Mouse (Mus musculus): Measurements from ENCODE around the gene Poc1b. TPM values are rescaled to one million over a fixed set of nuclear protein-coding genes. Genes with fewer than 3 reads are reported as not detected.

The Poc1b gene
- polyA plus RNA-seq, 1 experiment from 2014 or later = 10.0 TPM

DNA sequence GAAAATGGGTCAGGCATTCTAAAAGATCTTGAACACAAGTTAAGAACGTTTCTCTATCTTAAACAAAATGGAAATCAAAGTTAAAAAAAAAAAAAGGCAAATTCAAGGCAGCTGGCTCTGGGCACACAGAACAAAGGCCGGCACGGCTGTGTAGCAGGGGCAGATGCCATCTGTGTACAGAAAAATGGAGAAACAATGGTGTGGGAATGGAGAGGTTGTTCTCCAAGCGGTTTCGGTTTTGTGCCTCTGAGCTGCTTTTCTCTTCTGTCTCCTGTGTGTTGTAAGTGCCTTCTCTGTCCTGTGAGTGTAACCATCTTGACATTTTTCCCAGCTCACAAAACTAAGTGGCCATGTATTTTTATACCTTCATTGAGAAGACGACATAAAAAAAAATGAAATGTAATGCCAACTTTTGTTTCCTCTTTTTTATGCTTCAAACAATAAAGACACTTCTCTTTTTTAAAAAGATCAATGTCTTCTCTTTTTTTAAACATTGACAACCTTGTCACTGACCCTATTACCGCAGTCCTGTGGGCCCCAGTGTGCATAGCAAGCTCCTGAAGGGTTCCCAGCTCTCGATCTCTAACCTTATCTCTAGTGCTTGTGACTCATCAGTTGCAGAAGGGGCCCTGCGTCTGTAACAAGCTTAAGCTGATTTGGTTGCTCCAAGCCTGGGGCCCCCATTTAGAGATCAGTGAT, 90.9 kb downstream of the Poc1b start:
- Histone ChIP-seq H3K27ac (replicated peaks) (no peak overlapping the region), H3K9ac (no peak overlapping the region), H3K9me3 (no peaks in the 10 kb centered on the region), H3K36me3 (0 out of 2 replicates have a peak, but pooled peaks cover 9% of the 10 kb centered on the region), H3K27me3 (replicated peaks) (no peaks in the 10 kb centered on the region), H3K4me3 (no peak overlapping the region), H3K4me2 (no peak overlapping the region), H3K4me1 (peaks cover 22% of the 10 kb centered on the region)
- 63% methylated on average over 9 of the region's 9 CpGs for WGBS
- no peak for ATAC-seq (ENCODE audit: extremely low read depth, insufficient number of reproducible peaks, low FRiP score, low TSS enrichment)

GRCm38 (mm10) chr10:99198946-99199345, 92.1 kb downstream of the Poc1b start:
- Histone ChIP-seq H3K4me3 (no peak overlapping the region), H3K36me3 (0 out of 2 replicates have a peak, but pooled peaks cover 9% of the 10 kb centered on the region), H3K9ac (no peak overlapping the region), H3K27ac (replicated peaks) (no peak overlapping the region), H3K27me3 (replicated peaks) (no peaks in the 10 kb centered on the region), H3K9me3 (no peaks in the 10 kb centered on the region), H3K4me1 (peaks cover 27% of the 10 kb centered on the region), H3K4me2 (no peak overlapping the region)
- WGBS = 86% methylated on average over 9 of the region's 9 CpGs
- ATAC-seq (ENCODE audit: extremely low read depth, insufficient number of reproducible peaks, low FRiP score, low TSS enrichment) = no peak

- peaks cover 33% of the 10 kb centered on the region for H3K4me1 ChIP-seq
- 72% methylated on average over 5 of the region's 5 CpGs for WGBS
- H3K9me3 ChIP-seq = no peaks in the 10 kb centered on the region
- no peak for ATAC-seq (ENCODE audit: extremely low read depth, insufficient number of reproducible peaks, low FRiP score, low TSS enrichment)
- H3K36me3 ChIP-seq = 0 out of 2 replicates have a peak, but pooled peaks cover 9% of the 10 kb centered on the region
- H3K27ac ChIP-seq (replicated peaks) = peak overlapping the region; percentile 36
- no peak overlapping the region for H3K4me2 ChIP-seq
- no peaks in the 10 kb centered on the region for H3K27me3 ChIP-seq (replicated peaks)
- no peak overlapping the region for H3K9ac ChIP-seq
- no peak overlapping the region for H3K4me3 ChIP-seq
Measured at GRCm38 (mm10) chr10:99200944-99201343, 94.1 kb downstream of the Poc1b start.

GRCm38 (mm10) chr10:99201786-99202185, 95.0 kb downstream of the Poc1b start:
- Histone ChIP-seq H3K4me2 (0 out of 2 replicates have a peak overlapping the region, but pooled peaks have one; percentile 16), H3K27me3 (replicated peaks) (no peaks in the 10 kb centered on the region), H3K4me3 (no peak overlapping the region), H3K9me3 (no peaks in the 10 kb centered on the region), H3K36me3 (0 out of 2 replicates have a peak, but pooled peaks cover 6% of the 10 kb centered on the region), H3K27ac (replicated peaks) (no peak overlapping the region), H3K9ac (no peak overlapping the region), H3K4me1 (peaks cover 31% of the 10 kb centered on the region)
- ATAC-seq (ENCODE audit: extremely low read depth, insufficient number of reproducible peaks, low FRiP score, low TSS enrichment) = no peak
- WGBS = 13% methylated on average over 1 of the region's 1 CpGs

- Histone ChIP-seq H3K27me3 (replicated peaks) (no peaks in the 10 kb centered on the region), H3K9me3 (no peaks in the 10 kb centered on the region), H3K9ac (no peak overlapping the region), H3K4me3 (no peak overlapping the region), H3K27ac (replicated peaks) (peak overlapping the region; percentile 56), H3K36me3 (0 out of 2 replicates have a peak, but pooled peaks cover 3% of the 10 kb centered on the region), H3K4me2 (peak overlapping the region; percentile 4; the same call in 1 of the 2 replicates), H3K4me1 (peaks cover 31% of the 10 kb centered on the region)
- WGBS = 27% methylated on average over 8 of the region's 8 CpGs
- ATAC-seq (ENCODE audit: extremely low read depth, insufficient number of reproducible peaks, low FRiP score, low TSS enrichment) = no peak
Measured at GRCm38 (mm10) chr10:99202363-99202762, 95.5 kb downstream of the Poc1b start.

DNA sequence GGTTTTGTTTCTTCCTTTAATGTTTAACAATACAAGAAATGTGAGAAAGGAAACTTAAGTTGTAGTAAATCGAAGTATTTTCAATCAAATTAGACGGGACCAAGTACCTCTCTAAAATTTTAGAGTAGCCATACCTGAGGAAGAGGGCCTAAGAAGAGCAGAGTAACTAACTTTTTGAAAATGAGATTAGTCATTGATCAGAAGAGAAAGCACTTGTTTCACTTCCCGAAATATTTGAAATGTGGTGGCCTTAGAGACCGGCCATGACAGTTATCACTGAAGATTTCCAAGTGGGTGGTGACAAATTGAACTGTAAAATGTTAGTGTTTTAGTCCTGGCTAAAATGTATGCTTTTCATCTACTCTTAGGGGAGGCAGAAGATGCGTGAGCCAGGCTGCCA, 96.3 kb downstream of the Poc1b start:
- Histone ChIP-seq H3K36me3 (0 out of 2 replicates have a peak, but pooled peaks cover under 1% of the 10 kb centered on the region), H3K27me3 (replicated peaks) (no peaks in the 10 kb centered on the region), H3K9me3 (no peaks in the 10 kb centered on the region), H3K27ac (replicated peaks) (peak overlapping the region; percentile 81), H3K4me2 (peak overlapping the region; percentile 76), H3K9ac (peak overlapping the region; percentile 78), H3K4me1 (peaks cover 28% of the 10 kb centered on the region), H3K4me3 (peak overlapping the region; percentile 44)
- 32% methylated on average over 5 of the region's 5 CpGs for WGBS
- ATAC-seq (ENCODE audit: extremely low read depth, insufficient number of reproducible peaks, low FRiP score, low TSS enrichment) = no peak

GRCm38 (mm10) chr10:99203577-99204487, 97.0 kb downstream of the Poc1b start:
- no peaks in the 10 kb centered on the region for H3K9me3 ChIP-seq
- ATAC-seq (ENCODE audit: extremely low read depth, insufficient number of reproducible peaks, low FRiP score, low TSS enrichment) = no peak
- H3K36me3 ChIP-seq = no peaks in the 10 kb centered on the region
- H3K27me3 ChIP-seq (replicated peaks) = no peaks in the 10 kb centered on the region
- H3K4me3 ChIP-seq = peak overlapping the region; percentile 44
- under 1% methylated on average over 29 of the region's 29 CpGs for WGBS
- peaks cover 28% of the 10 kb centered on the region for H3K4me1 ChIP-seq
- H3K4me2 ChIP-seq = peak overlapping the region; percentile 76
- peak overlapping the region; percentile 81 for H3K27ac ChIP-seq (replicated peaks)
- H3K9ac ChIP-seq = peak overlapping the region; percentile 78

DNA sequence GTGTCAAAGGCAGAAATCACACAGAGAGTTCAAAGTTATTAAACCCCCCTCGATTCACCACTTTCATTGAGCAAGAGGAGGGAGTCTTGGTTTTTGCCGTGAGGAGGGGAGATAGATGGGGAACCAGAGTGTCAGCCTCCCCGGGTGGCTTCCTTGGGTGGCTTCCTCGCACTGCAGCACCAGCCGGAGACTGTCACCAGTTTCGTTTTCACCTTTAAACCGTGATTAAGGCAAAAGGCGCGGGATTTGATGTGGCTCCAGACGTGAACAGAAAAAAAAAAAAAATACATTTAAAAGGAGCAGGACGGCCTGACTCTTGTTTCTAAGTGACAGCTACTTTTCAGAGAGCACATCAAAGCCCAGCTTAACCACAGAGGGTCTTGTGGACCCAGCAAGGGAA, 97.7 kb downstream of the Poc1b start:
- H3K27me3 ChIP-seq (replicated peaks) = no peaks in the 10 kb centered on the region
- H3K9ac ChIP-seq = peak overlapping the region; percentile 78
- H3K4me3 ChIP-seq = peak overlapping the region; percentile 44
- WGBS = 2% methylated on average over 11 of the region's 11 CpGs
- peak overlapping the region; percentile 81 for H3K27ac ChIP-seq (replicated peaks)
- ATAC-seq (ENCODE audit: extremely low read depth, insufficient number of reproducible peaks, low FRiP score, low TSS enrichment) = no peak
- H3K9me3 ChIP-seq = no peaks in the 10 kb centered on the region
- no peaks in the 10 kb centered on the region for H3K36me3 ChIP-seq
- peak overlapping the region; percentile 76 for H3K4me2 ChIP-seq
- H3K4me1 ChIP-seq = peaks cover 28% of the 10 kb centered on the region

GRCm38 (mm10) chr10:99207121-99207520, 100.3 kb downstream of the Poc1b start:
- ATAC-seq (ENCODE audit: extremely low read depth, insufficient number of reproducible peaks, low FRiP score, low TSS enrichment) = no peak
- H3K9ac ChIP-seq = no peak overlapping the region
- H3K9me3 ChIP-seq = no peaks in the 10 kb centered on the region
- no peak overlapping the region for H3K27ac ChIP-seq (replicated peaks)
- WGBS = 56% methylated on average over 2 of the region's 2 CpGs
- H3K4me2 ChIP-seq = no peak overlapping the region
- peaks cover 15% of the 10 kb centered on the region for H3K4me1 ChIP-seq
- no peaks in the 10 kb centered on the region for H3K27me3 ChIP-seq (replicated peaks)
- H3K36me3 ChIP-seq = no peaks in the 10 kb centered on the region
- no peak overlapping the region for H3K4me3 ChIP-seq

GRCm38 (mm10) chr10:99209146-99209800, 102.4 kb downstream of the Poc1b start:
- Histone ChIP-seq H3K4me2 (no peak overlapping the region), H3K36me3 (no peaks in the 10 kb centered on the region), H3K9me3 (no peaks in the 10 kb centered on the region), H3K9ac (no peak overlapping the region), H3K27me3 (replicated peaks) (no peaks in the 10 kb centered on the region), H3K4me1 (peaks cover 8% of the 10 kb centered on the region), H3K27ac (replicated peaks) (no peak overlapping the region), H3K4me3 (no peak overlapping the region)
- WGBS = 76% methylated on average over 13 of the region's 13 CpGs
- ATAC-seq (ENCODE audit: extremely low read depth, insufficient number of reproducible peaks, low FRiP score, low TSS enrichment) = no peak

DNA sequence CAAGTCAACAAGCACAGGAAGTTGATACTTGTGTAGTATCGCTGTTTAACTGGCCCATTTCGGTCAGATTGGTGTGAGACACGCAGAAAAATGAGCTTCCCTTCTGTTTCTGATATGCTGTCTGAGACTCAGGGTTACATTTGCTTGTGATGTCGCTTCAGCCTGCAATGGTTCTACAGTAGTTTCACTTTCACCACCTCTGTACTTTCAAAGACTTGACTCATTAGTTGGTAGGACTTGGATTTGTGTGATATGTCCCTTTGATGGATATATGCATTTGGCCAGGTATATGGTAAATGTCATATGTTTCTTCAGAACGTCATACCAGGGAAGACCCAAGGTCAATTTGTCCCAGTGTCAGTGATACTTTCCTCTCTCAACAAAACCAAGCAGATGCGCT, 104.2 kb downstream of the Poc1b start:
- ATAC-seq (ENCODE audit: extremely low read depth, insufficient number of reproducible peaks, low FRiP score, low TSS enrichment) = no peak
- Histone ChIP-seq H3K36me3 (no peaks in the 10 kb centered on the region), H3K4me2 (no peak overlapping the region), H3K4me1 (peaks cover 10% of the 10 kb centered on the region), H3K27me3 (replicated peaks) (no peaks in the 10 kb centered on the region), H3K9me3 (no peaks in the 10 kb centered on the region), H3K4me3 (no peak overlapping the region), H3K27ac (replicated peaks) (no peak overlapping the region), H3K9ac (no peak overlapping the region)
- WGBS = 80% methylated on average over 6 of the region's 6 CpGs
